Mouse (Mus musculus) myocyte (in vitro differentiated cells): ENCODE measurements around the gene Rabep2. TPM values are rescaled to one million over a fixed set of nuclear protein-coding genes. Genes with fewer than 3 reads are reported as not detected.
A peak's percentile ranks its signal among the peaks of the same experiment; 100 is the strongest.

Source experiments
- H3K27me3 ChIP-seq: one replicate; pipeline ENCODE4 v1.6.1; 2011; ENCODE audit not compliant: control insufficient read depth, insufficient read depth, insufficient read length
- H3K36me3 ChIP-seq: one replicate; pipeline ENCODE4 v1.6.1; 2011; ENCODE audit not compliant: control insufficient read depth, insufficient read depth
- H3K4me2 ChIP-seq: one replicate; pipeline ENCODE4 v1.6.1; 2011; ENCODE audit warnings: low read depth, control low read depth
- H3K4me3 ChIP-seq: one replicate; pipeline ENCODE4 v1.5.1; 2011; ENCODE audit warnings: mild to moderate bottlenecking, control low read depth, moderate library complexity
- H3K79me2 ChIP-seq: one replicate; pipeline ENCODE4 v1.6.1; 2011; ENCODE audit not compliant: control insufficient read depth, insufficient read depth
- H3ac ChIP-seq: one replicate; pipeline ENCODE4 v1.6.1; 2011; ENCODE audit not compliant: control insufficient read depth, insufficient read length
- CEBPB ChIP-seq: IDR thresholded peaks from 2 replicates; pipeline ENCODE4 v1.6.1; 2011; ENCODE audit warnings: mild to moderate bottlenecking, moderate library complexity; ENCODE audit not compliant: poor library complexity, insufficient read depth, severe bottlenecking
- E2F4 ChIP-seq: IDR thresholded peaks from one replicate; pipeline ENCODE4 v1.6.1; 2011; ENCODE audit warnings: mild to moderate bottlenecking, control low read depth, moderate library complexity; ENCODE audit not compliant: insufficient read depth
- MAX ChIP-seq: IDR thresholded peaks from one replicate; pipeline ENCODE4 v1.6.1; 2011; ENCODE audit warnings: low read depth, mild to moderate bottlenecking, control low read depth
- MYOD1 ChIP-seq, 3 experiments: IDR thresholded peaks; one replicate each; pipeline ENCODE4 v1.6.1; 2011; ENCODE audit warnings: control low read depth in 2 of 3, low read depth in 2 of 3, mild to moderate bottlenecking in 2 of 3, moderate library complexity in 1 of 3; ENCODE audit not compliant: insufficient read length in 2 of 3, control insufficient read depth in 1 of 3
- MYOG ChIP-seq, 3 experiments: IDR thresholded peaks; one replicate each; pipeline ENCODE4 v1.6.1; 2011; ENCODE audit warnings: control low read depth in 2 of 3, low read depth in 2 of 3, mild to moderate bottlenecking in 2 of 3; ENCODE audit not compliant: insufficient read length in 2 of 3, control insufficient read depth in 1 of 3, insufficient read depth in 1 of 3
- POLR2A ChIP-seq: IDR thresholded peaks from one replicate; pipeline ENCODE4 v1.6.1; 2011; ENCODE audit warnings: low read depth, mild to moderate bottlenecking, control low read depth, moderate library complexity; ENCODE audit not compliant: insufficient read length
- POLR2AphosphoS2 ChIP-seq: IDR thresholded peaks from one replicate; pipeline ENCODE4 v1.6.1; 2011; ENCODE audit warnings: low read depth, control low read depth; ENCODE audit not compliant: insufficient read length
- REST ChIP-seq: IDR thresholded peaks from one replicate; pipeline ENCODE4 v1.6.1; 2011; ENCODE audit warnings: mild to moderate bottlenecking, control low read depth, moderate library complexity; ENCODE audit not compliant: insufficient read depth, insufficient read length
- SRF ChIP-seq: IDR thresholded peaks from one replicate; pipeline ENCODE4 v1.6.1; 2011; ENCODE audit warnings: low read depth; ENCODE audit not compliant: control insufficient read depth, insufficient read length
- TCF12 ChIP-seq: IDR thresholded peaks from one replicate; pipeline ENCODE4 v1.6.1; 2011; ENCODE audit warnings: mild to moderate bottlenecking, control low read depth; ENCODE audit not compliant: poor library complexity, insufficient read depth, severe bottlenecking
- TCF3 ChIP-seq: IDR thresholded peaks from one replicate; pipeline ENCODE4 v1.6.1; 2011; ENCODE audit warnings: low read depth, control low read depth; ENCODE audit not compliant: insufficient read length
- USF1 ChIP-seq: IDR thresholded peaks from one replicate; pipeline ENCODE4 v1.6.1; 2011; ENCODE audit warnings: low read depth, mild to moderate bottlenecking, control low read depth, moderate library complexity
- polyA plus RNA-seq: library from polyadenylated mRNA; unstranded; fragments of >200 nt; fragmentation: generic; extraction: Trizol; gene quantifications from one replicate; pipeline ENCODE4 v1.2.1, GENCODE M21; 2012; ENCODE audit warnings: missing spikeins

The Rabep2 gene
- polyA plus RNA-seq, 1 experiment, result 36.7 TPM

- H3K79me2 ChIP-seq, result no peaks in the 10 kb centered on the region
- no peak for TF ChIP-seq USF1
- TF ChIP-seq POLR2AphosphoS2, result peak; percentile 78
- no peak for TF ChIP-seq MYOD1 (IDR thresholded peaks at IDR 0.05; ENCODE audit: control insufficient read depth in 1 of 3, insufficient read length in 2 of 3, low read depth in 2 of 3)
- no peak for TF ChIP-seq CEBPB
- TF ChIP-seq POLR2A, result peak; percentile 9
- TF ChIP-seq MAX, result no peak
- H3ac ChIP-seq, result no peak overlapping the region
- H3K4me2 ChIP-seq, result no peak overlapping the region
- no peak overlapping the region for H3K4me3 ChIP-seq
- H3K36me3 ChIP-seq, result peaks cover 53% of the 10 kb centered on the region
- no peaks in the 10 kb centered on the region for H3K27me3 ChIP-seq
Observed at GRCm38 (mm10) chr7:126449991-126450390, 21.4 kb downstream of the Rabep2 start.

GRCm38 (mm10) chr7:126450641-126451040 is 22.1 kb downstream of the Rabep2 start:
- Histone ChIP-seq H3K4me2 (peak overlapping the region; percentile 18), H3K4me3 (no peak overlapping the region), H3K27me3 (no peaks in the 10 kb centered on the region), H3ac (no peak overlapping the region), H3K79me2 (no peaks in the 10 kb centered on the region), H3K36me3 (peaks cover 57% of the 10 kb centered on the region)
- TF ChIP-seq MYOD1 (IDR thresholded peaks at IDR 0.05; ENCODE audit: control insufficient read depth in 1 of 3, insufficient read length in 2 of 3, low read depth in 2 of 3) (no peak), POLR2AphosphoS2 (peak; percentile 55), REST (no peak)

GRCm38 (mm10) chr7:126452244-126452643 is 23.7 kb downstream of the Rabep2 start:
- no peak overlapping the region for H3K4me3 ChIP-seq
- TF ChIP-seq MYOG (IDR thresholded peaks at IDR 0.05; ENCODE audit: control insufficient read depth in 1 of 3, insufficient read depth in 1 of 3, insufficient read length in 2 of 3, low read depth in 2 of 3) (no peak), USF1 (no peak), POLR2AphosphoS2 (no peak), SRF (no peak), REST (no peak), TCF12 (no peak), MYOD1 (IDR thresholded peaks at IDR 0.05; ENCODE audit: control insufficient read depth in 1 of 3, insufficient read length in 2 of 3, low read depth in 2 of 3) (no peak), E2F4 (no peak), TCF3 (no peak), CEBPB (no peak), MAX (no peak), POLR2A (no peak)
- H3K4me2 ChIP-seq, result peak overlapping the region; percentile 42
- no peak overlapping the region for H3ac ChIP-seq
- H3K79me2 ChIP-seq, result no peaks in the 10 kb centered on the region
- no peaks in the 10 kb centered on the region for H3K27me3 ChIP-seq
- peaks cover 65% of the 10 kb centered on the region for H3K36me3 ChIP-seq

GRCm38 (mm10) chr7:126453861-126454260 is 25.3 kb downstream of the Rabep2 start:
- H3K27me3 ChIP-seq, result no peaks in the 10 kb centered on the region
- peak overlapping the region; percentile 32 for H3K4me2 ChIP-seq
- no peaks in the 10 kb centered on the region for H3K79me2 ChIP-seq
- peak; percentile 43 for TF ChIP-seq POLR2AphosphoS2
- TF ChIP-seq MYOG (IDR thresholded peaks at IDR 0.05; ENCODE audit: control insufficient read depth in 1 of 3, insufficient read depth in 1 of 3, insufficient read length in 2 of 3, low read depth in 2 of 3), result no peak
- no peak overlapping the region for H3ac ChIP-seq
- no peak overlapping the region for H3K4me3 ChIP-seq
- peaks cover 56% of the 10 kb centered on the region for H3K36me3 ChIP-seq

- peak overlapping the region; percentile 82 for H3K4me2 ChIP-seq
- TF ChIP-seq USF1 (no peak), TCF3 (no peak), POLR2A (peak; percentile 24), MYOD1 (IDR thresholded peaks at IDR 0.05; ENCODE audit: control insufficient read depth in 1 of 3, insufficient read length in 2 of 3, low read depth in 2 of 3) (no peak), CEBPB (no peak), MYOG (IDR thresholded peaks at IDR 0.05; ENCODE audit: control insufficient read depth in 1 of 3, insufficient read depth in 1 of 3, insufficient read length in 2 of 3, low read depth in 2 of 3) (no peak), POLR2AphosphoS2 (peak; percentile 58)
- no peaks in the 10 kb centered on the region for H3K79me2 ChIP-seq
- peaks cover 51% of the 10 kb centered on the region for H3K36me3 ChIP-seq
- no peak overlapping the region for H3K4me3 ChIP-seq
- no peaks in the 10 kb centered on the region for H3K27me3 ChIP-seq
- no peak overlapping the region for H3ac ChIP-seq
Observed at GRCm38 (mm10) chr7:126455242-126455641, 26.7 kb downstream of the Rabep2 start.
